Mouse (Mus musculus) brain, embryonic 14.5 days (tissue): ENCODE results near the gene Pomp.

Experiments used
- CTCF ChIP-seq: fragments of 200-500 bp; IDR thresholded peaks from 2 replicates; pipeline ENCODE4 v1.5.1; 2012; ENCODE audit warnings: inconsistent platforms, mild to moderate bottlenecking, moderate library complexity, borderline replicate concordance; ENCODE audit not compliant: insufficient read depth, insufficient read length; ENCODE audit errors: extremely low read depth
- POLR2A ChIP-seq: fragments of 200-500 bp; IDR thresholded peaks from 2 replicates; pipeline ENCODE4 v1.6.1; 2012; ENCODE audit warnings: mild to moderate bottlenecking, inconsistent platforms, borderline replicate concordance; ENCODE audit not compliant: poor library complexity, insufficient read depth, insufficient read length, severe bottlenecking; ENCODE audit errors: extremely low read depth

DNA sequence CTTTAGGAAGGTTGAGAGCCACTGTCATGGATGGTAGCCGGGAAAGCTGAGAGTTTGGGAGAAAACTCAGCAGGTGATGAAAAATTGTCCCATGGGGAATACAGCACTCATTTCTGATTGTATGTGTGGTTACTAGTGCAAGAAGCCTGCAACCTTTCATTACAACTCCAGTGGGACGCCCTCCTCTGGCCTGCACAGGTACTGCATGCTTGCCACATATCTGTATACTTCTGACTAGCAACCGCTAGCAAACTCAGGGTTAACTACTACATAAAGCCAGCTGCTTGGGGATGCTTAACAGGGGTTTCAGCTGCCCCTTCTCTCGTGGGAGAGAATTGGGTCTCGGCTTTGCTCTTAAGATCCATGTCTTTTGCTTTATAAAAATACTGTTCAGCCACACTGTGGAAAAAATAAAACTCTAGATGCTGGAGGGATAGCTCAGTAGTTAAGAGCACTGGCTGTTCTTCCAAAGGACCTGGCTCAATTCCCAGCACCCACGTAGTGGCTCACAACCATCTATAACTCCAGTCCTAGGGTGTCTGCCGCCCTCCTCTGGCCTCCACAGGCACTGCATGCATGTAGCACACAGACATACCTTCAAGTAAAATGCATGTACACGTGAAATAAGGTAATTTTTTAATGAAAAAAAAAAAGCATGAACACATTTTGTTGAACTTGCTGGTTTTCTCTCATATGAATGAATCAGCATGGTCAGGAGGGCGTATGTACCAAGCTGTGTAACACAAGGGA lies 42.3 kb upstream of the Pomp start:
- TF ChIP-seq POLR2A (no peak), CTCF (no peak)
